ENCODE assay signal across 8 mouse cellular contexts in the genomic region with DNA sequence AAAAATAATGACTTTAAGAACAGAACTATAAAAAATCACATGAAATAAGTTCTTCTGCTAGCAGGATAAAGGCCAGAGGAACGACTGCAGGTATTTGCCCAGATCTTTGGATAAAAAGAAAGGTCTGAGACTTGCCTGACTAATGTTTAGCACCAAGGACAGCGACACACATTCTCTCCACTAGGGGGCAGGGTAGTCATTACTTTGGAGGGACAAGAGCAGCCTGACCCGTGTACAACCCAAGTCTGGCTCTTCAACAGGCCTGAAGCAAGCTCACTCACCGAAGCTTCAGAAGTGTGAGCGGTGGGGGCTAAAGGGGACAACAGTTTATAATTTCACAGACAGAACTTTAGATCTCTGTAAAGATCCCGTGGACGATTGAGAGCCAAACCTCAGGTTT.
DNase-seq lines count a peak whose midpoint lies in the region; ATAC-seq and TF ChIP-seq lines count a peak whose summit lies in the region.

No protein-coding gene starts in this region.

- ATAC-seq in liver, postnatal 0 days = no peak

- no peak for TF ChIP-seq EP300 in liver, postnatal 0 days (IDR thresholded peaks at IDR 0.05; ENCODE audit: low read depth)

- H3K9me3 ChIP-seq in liver, postnatal 0 days (ENCODE audit: low read length) = no peaks in the 10 kb centered on the region

- TF ChIP-seq CTCF in liver, postnatal 0 days (IDR thresholded peaks at IDR 0.05; ENCODE audit: low read depth) = peak; percentile 94

- WGBS in liver, postnatal 0 days (ENCODE audit: insufficient replicate concordance) = 24% methylated on average over 7 of the region's 7 CpGs

- H3K4me2 ChIP-seq in liver, postnatal 0 days (ENCODE audit: low read depth, low read length) = no peak overlapping the region

- no peaks in the 10 kb centered on the region for H3K27me3 ChIP-seq in liver, postnatal 0 days (ENCODE audit: insufficient read depth, low read length)

- H3K27ac ChIP-seq in liver, postnatal 0 days (ENCODE audit: low read depth) = no peak overlapping the region

- H3K4me1 ChIP-seq in liver, postnatal 0 days (ENCODE audit: insufficient read depth) = no peaks in the 10 kb centered on the region

- no peaks in the 10 kb centered on the region for H3K36me3 ChIP-seq in liver, postnatal 0 days (replicated peaks; ENCODE audit: insufficient read depth, low read length)

- H3K4me3 ChIP-seq in liver, postnatal 0 days (ENCODE audit: low read depth, low read length) = no peak overlapping the region

- H3K9ac ChIP-seq in liver, postnatal 0 days (replicated peaks) = no peak overlapping the region

- peak; percentile 41 for DNase-seq in CD4-positive helper T cell, adult 2 months (ENCODE audit: low read depth, low spot score)
- DNase-seq in adrenal gland, adult 8-10 months = peak; percentile 65
- peak; percentile 95 for DNase-seq in embryo, embryonic 10.5 days (ENCODE audit: low spot score)
- peak; percentile 68 to 78 for DNase-seq in gastrocnemius, postnatal 4 days (ENCODE audit: low spot score in 2 of 2)
- DNase-seq in kidney, postnatal 14 days = peak; percentile 81
- peak; percentile 79 for DNase-seq in liver, postnatal 0 days
- peak; percentile 73 for DNase-seq in ovary, postnatal 36 days (ENCODE audit: low spot score)
- peak; percentile 67 for DNase-seq in thymus, postnatal 14 days

Comparison
In these comparisons a context has a peak if more than half of its experiments do, and no peak if none do; other contexts are left out.
1. DNase-seq: peak in every context shown above with its lines; median percentile 95 in embryo, embryonic 10.5 days; 81 in kidney, postnatal 14 days; 79 in liver, postnatal 0 days; 73 in gastrocnemius, postnatal 4 days; 73 in ovary, postnatal 36 days; 67 in thymus, postnatal 14 days; 65 in adrenal gland, adult 8-10 months; 41 in CD4-positive helper T cell, adult 2 months.